Mouse (Mus musculus) heart, postnatal 0 days (tissue): ENCODE measurements at regions not wholly inside any gene's neighbourhood (a gene's known extent, or its start where the extent isn't known, plus 50 kb on each side); places are given as distances from the start of the nearest gene placed in this dataset. TPM values are rescaled to one million over a fixed set of nuclear protein-coding genes. Genes with fewer than 3 reads are reported as not detected.

ENCODE experiments used
- ATAC-seq: fragments of 200-750 bp; cut with Nextera tagmentation; 2 replicates; pipeline ENCODE4 v1.8.0; 2017; ENCODE audit warnings: low read depth, moderate number of reproducible peaks, moderate library complexity; ENCODE audit not compliant: insufficient read depth
- DNase-seq: peaks from one replicate; pipeline ENCODE4 v3.0.0-alpha.2; 2016; ENCODE audit warnings: low spot score
- H3K27ac ChIP-seq: fragments of 300-500 bp; sonication (generic); 2 replicates; pipeline ENCODE4 v1.5.1; 2014; ENCODE audit warnings: low read depth, mild to moderate bottlenecking
- H3K27me3 ChIP-seq: fragments of 300-500 bp; sonication (generic); 2 replicates; pipeline ENCODE4 v1.6.1; 2014; ENCODE audit warnings: low read length, mixed read lengths; ENCODE audit not compliant: control insufficient read depth, insufficient read depth
- H3K36me3 ChIP-seq: fragments of 300-500 bp; sonication (generic); replicated peaks from 2 replicates; pipeline ENCODE4 v1.6.1; 2014; ENCODE audit warnings: low read length, mixed read lengths; ENCODE audit not compliant: control insufficient read depth, insufficient read depth
- H3K4me1 ChIP-seq: fragments of 300-500 bp; sonication (generic); 2 replicates; pipeline ENCODE4 v1.6.1; 2014; ENCODE audit warnings: antibody characterized with exemption; ENCODE audit not compliant: control insufficient read depth, insufficient read depth
- H3K4me2 ChIP-seq: fragments of 300-500 bp; sonication (generic); 2 replicates; pipeline ENCODE4 v1.6.1; 2014; ENCODE audit warnings: low read depth, mild to moderate bottlenecking, low read length, moderate library complexity
- H3K4me3 ChIP-seq: fragments of 300-500 bp; sonication (generic); 2 replicates; pipeline ENCODE4 v1.5.1; 2014; ENCODE audit warnings: low read depth, low read length
- H3K9ac ChIP-seq: fragments of 300-500 bp; sonication (generic); replicated peaks from 2 replicates; pipeline ENCODE4 v1.6.1; 2014; ENCODE audit warnings: low read depth, low read length, mixed read lengths
- H3K9me3 ChIP-seq: fragments of 300-500 bp; sonication (generic); replicated peaks from 2 replicates; pipeline ENCODE4 v1.6.1; 2016; ENCODE audit warnings: low read length; ENCODE audit not compliant: control insufficient read depth
- CTCF ChIP-seq: IDR thresholded peaks from 2 replicates; pipeline ENCODE4 v1.5.1; 2016; ENCODE audit warnings: antibody characterized with exemption, control low read depth, low read depth
- EP300 ChIP-seq: IDR thresholded peaks from 2 replicates; pipeline ENCODE4 v1.6.1; 2016; ENCODE audit warnings: antibody characterized with exemption, low read depth
- WGBS: fragments of 180-500 bp; shearing (Covaris S2); extraction: QIAGEN DNeasy Blood & Tissue Kit; methylation state at CpG from one replicate; pipeline ENCODE4 v1.1.7; 2014; 5-methylcytosine and 5-hydroxymethylcytosine counted together
- microRNA-seq: library from miRNA; unstranded; fragments of <30 nt; microRNA quantifications from one replicate; pipeline ENCODE4, GENCODE M21; 2016

DNA sequence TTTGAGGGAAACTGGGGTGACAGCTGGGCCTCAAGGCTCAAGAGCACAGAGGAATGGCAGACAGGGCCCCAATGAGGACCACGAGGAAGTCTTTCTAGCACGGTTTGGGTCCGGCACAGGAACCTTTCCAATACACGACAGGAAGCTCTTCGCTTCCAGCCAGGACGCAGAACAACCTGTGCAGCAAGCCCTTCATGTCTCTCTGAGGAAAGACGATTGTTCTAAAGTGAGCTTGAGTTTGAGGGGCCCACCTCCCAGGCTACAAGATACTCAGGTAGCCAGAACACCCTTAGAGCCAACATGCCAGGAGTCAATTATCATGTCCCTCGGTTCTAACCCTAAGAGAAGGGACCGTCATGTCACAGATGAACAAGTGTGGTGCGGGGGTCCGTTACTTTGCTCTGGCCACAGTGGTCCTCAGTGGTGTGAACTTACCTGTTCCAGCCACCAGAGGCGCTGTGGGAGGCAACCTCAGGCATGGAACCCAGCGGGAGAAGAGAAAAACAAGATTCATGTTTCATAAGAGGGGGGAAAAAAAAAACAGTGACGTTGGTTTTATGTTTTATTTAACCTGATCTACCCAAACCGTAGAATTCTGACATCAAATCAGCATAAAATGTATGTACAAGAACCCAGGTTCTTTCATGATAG lies 51.6 kb upstream of the Dlk1 start:
- 55% methylated on average over 15 of the region's 15 CpGs for WGBS
- no peaks in the 10 kb centered on the region for H3K36me3 ChIP-seq
- DNase-seq (peak; percentile 24), ATAC-seq (no peak)
- 0 out of 2 replicates have a peak, but pooled peaks cover 10% of the 10 kb centered on the region for H3K4me1 ChIP-seq
- peak overlapping the region; percentile 66; the same call in 1 of the 2 replicates for H3K27ac ChIP-seq
- no peak for TF ChIP-seq EP300
- peak; percentile 65 for TF ChIP-seq CTCF
- H3K9ac ChIP-seq = no peak overlapping the region
- no peaks in the 10 kb centered on the region for H3K9me3 ChIP-seq
- peaks cover 7% of the 10 kb centered on the region; the same call in 1 of the 2 replicates for H3K27me3 ChIP-seq
- no peak overlapping the region for H3K4me3 ChIP-seq
- H3K4me2 ChIP-seq = no peak overlapping the region

DNA sequence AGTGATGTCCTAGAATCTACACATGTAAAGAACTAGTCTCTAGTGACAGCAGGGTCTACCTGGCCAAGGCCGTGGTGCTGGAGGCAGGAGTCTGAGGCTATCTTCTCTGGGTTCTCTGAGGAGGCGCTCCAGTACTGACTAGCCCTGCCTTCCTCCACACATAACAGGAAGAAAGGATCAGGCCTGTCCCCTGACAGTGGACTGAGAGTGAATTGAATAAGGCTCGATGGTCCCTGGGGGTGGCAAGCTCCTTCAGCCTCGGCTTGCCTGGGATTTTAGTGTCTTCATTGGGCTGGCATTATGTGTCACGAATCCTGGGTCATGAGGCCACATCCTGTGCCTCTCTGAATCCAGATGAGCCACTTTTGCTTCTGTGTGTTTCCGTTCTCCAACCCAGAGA lies 50.9 kb upstream of the Dlk1 start:
- H3K9ac ChIP-seq = no peak overlapping the region
- DNase-seq = no peak
- no peaks in the 10 kb centered on the region for H3K36me3 ChIP-seq
- peak overlapping the region; percentile 66 for H3K27ac ChIP-seq
- H3K27me3 ChIP-seq = peaks cover 7% of the 10 kb centered on the region; the same call in 1 of the 2 replicates
- H3K4me3 ChIP-seq = no peak overlapping the region
- 0 out of 2 replicates have a peak, but pooled peaks cover 10% of the 10 kb centered on the region for H3K4me1 ChIP-seq
- H3K4me2 ChIP-seq = no peak overlapping the region
- H3K9me3 ChIP-seq = no peaks in the 10 kb centered on the region
- ATAC-seq = no peak; the same call in 1 of the 2 replicates
- 69% methylated on average over 6 of the region's 6 CpGs for WGBS
- TF ChIP-seq EP300 (no peak), CTCF (no peak)

DNA sequence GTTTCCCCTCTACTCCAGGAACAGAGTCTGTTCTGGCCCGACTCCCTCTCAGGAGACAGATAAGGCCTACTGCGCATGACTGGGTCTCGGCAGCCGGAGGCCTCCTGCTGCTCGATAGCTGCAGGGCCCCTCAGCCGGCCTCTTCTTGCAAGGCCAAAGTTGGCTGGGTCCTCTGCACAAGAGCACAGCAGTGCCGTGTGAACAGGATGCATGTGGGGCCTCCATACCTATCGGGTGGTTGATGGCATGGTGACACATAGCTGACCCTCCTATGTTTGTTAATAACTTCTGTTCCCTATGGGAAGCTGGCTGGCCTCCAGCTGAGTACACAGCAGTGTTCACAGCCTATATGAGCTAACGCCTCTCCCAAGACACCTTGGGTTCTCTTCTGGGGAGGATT lies 50.4 kb upstream of the Dlk1 start:
- peak; percentile 76 for ATAC-seq
- Histone ChIP-seq H3K9me3 (no peaks in the 10 kb centered on the region), H3K36me3 (no peaks in the 10 kb centered on the region), H3K27me3 (peaks cover 7% of the 10 kb centered on the region; the same call in 1 of the 2 replicates), H3K27ac (peak overlapping the region; percentile 66), H3K4me1 (0 out of 2 replicates have a peak, but pooled peaks cover 10% of the 10 kb centered on the region), H3K4me3 (no peak overlapping the region), H3K9ac (no peak overlapping the region), H3K4me2 (no peak overlapping the region)
- TF ChIP-seq CTCF = no peak
- peak; percentile 69 for DNase-seq
- 8% methylated on average over 9 of the region's 9 CpGs for WGBS

Small RNAs in the stretch of these regions (microRNA-seq; reads per million reads assigned to microRNA genes)
- not detected for gene Gm22234
- gene Gm25297 = not detected
